Mouse (Mus musculus) MEL-GATA-1-ER (cell line): Measurements from ENCODE around the gene Lrig3.

ENCODE experiments used
- DNase-seq: peaks from one replicate; pipeline ENCODE4 v3.0.0-alpha.2; 2012; ENCODE audit warnings: low read depth; ENCODE audit errors: extremely low read depth

Gene Lrig3

GRCm38 (mm10) chr10:125964709-125965108 is 1.3 kb upstream of the Lrig3 start:
- no peak for DNase-seq

- no peak for DNase-seq
These were observed 698 bp downstream of the Lrig3 start for GRCm38 (mm10) chr10:125966481-125967251.

- DNase-seq = no peak
These were observed 1.6 kb downstream of the Lrig3 start for GRCm38 (mm10) chr10:125967436-125968160.

GRCm38 (mm10) chr10:125968191-125969132 is 2.5 kb downstream of the Lrig3 start:
- no peak for DNase-seq

GRCm38 (mm10) chr10:125969133-125969490 is 3.1 kb downstream of the Lrig3 start:
- no peak for DNase-seq

- DNase-seq = no peak
These were observed 4.1 kb downstream of the Lrig3 start for GRCm38 (mm10) chr10:125970031-125970430.

- no peak for DNase-seq
These were observed 4.5 kb downstream of the Lrig3 start for GRCm38 (mm10) chr10:125970500-125970899.

GRCm38 (mm10) chr10:125973726-125974125 is 7.8 kb downstream of the Lrig3 start:
- DNase-seq = no peak

GRCm38 (mm10) chr10:125981938-125982337 is 16.0 kb downstream of the Lrig3 start:
- no peak for DNase-seq

GRCm38 (mm10) chr10:125984473-125985035 is 18.6 kb downstream of the Lrig3 start:
- no peak for DNase-seq

GRCm38 (mm10) chr10:125985795-125986194 is 19.8 kb downstream of the Lrig3 start:
- no peak for DNase-seq

GRCm38 (mm10) chr10:125986443-125986842 is 20.5 kb downstream of the Lrig3 start:
- DNase-seq = no peak

GRCm38 (mm10) chr10:125987307-125987706 is 21.3 kb downstream of the Lrig3 start:
- no peak for DNase-seq

- no peak for DNase-seq
These were observed 22.1 kb downstream of the Lrig3 start for GRCm38 (mm10) chr10:125988037-125988436.

- DNase-seq = no peak
These were observed 23.9 kb downstream of the Lrig3 start for GRCm38 (mm10) chr10:125989890-125990289.

GRCm38 (mm10) chr10:125990394-125990793 is 24.4 kb downstream of the Lrig3 start:
- no peak for DNase-seq

- DNase-seq = no peak
These were observed 25.9 kb downstream of the Lrig3 start for GRCm38 (mm10) chr10:125991819-125992218.

- DNase-seq = no peak
These were observed 28.9 kb downstream of the Lrig3 start for GRCm38 (mm10) chr10:125994855-125995254.

GRCm38 (mm10) chr10:125995701-125996100 is 29.7 kb downstream of the Lrig3 start:
- DNase-seq = no peak

- DNase-seq = no peak
These were observed 31.0 kb downstream of the Lrig3 start for GRCm38 (mm10) chr10:125996989-125997388.

- DNase-seq = no peak
These were observed 33.6 kb downstream of the Lrig3 start for GRCm38 (mm10) chr10:125999561-125999960.
